Mouse (Mus musculus): ENCODE data around the gene Ank3.

DNA sequence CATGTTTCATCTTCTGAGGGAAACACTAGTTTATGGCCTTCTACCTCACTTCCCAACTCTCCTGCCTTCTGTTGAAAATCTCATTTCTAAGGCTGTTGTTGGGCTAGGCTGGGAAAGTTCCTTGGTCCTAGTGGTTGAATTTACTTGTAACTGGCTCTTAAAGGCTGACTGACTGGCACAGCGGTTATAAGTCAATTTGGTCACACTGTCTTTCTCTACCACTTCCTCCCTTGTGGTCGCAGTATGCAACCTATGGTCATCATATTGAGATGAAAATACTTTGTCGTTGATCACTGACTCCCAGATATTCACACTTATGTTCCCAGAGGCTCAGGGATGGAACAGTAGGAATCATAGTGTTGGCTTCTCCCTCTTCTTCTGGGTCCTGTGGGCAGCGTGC, 584.1 kb downstream of the Ank3 start:
- TF ChIP-seq CTCF (IDR thresholded peaks at IDR 0.05; ENCODE audit: low read depth) (no peak), EP300 (IDR thresholded peaks at IDR 0.05; ENCODE audit: low read depth) (no peak)
